Mouse (Mus musculus): ENCODE measurements at regions not wholly inside any gene's neighbourhood (a gene's known extent, or its start where the extent isn't known, plus 50 kb on each side); places are given as distances from the start of the nearest gene placed in this dataset.

DNA sequence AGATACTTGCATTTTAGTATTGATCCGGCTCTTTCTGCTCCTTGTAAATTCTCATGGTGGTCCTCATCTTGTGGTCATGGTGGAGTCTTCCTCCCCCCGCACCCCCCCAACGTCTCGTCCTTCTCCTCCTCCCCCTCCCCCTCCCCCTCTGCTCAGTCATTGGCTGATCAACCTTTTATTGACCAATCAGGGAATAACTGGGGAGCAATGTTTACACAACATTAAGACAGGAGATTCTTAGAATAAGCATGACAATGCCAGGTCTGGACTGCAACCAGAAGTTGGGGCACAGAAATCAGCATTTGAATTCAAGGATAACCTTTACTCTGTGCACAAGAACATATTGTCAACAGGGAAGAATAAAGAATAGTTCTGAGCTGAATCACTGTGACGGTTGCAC lies 89.4 kb upstream of the Arid2 start:
- Histone ChIP-seq H3K9ac (ENCODE audit: low read depth, low read length, severe bottlenecking) (no peak overlapping the region), H3K27me3 (ENCODE audit: control insufficient read depth, insufficient read depth, low read length) (no peaks in the 10 kb centered on the region), H3K4me3 (replicated peaks; ENCODE audit: low read length) (no peak overlapping the region), H3K4me1 (ENCODE audit: control insufficient read depth, insufficient read depth, low read length) (no peaks in the 10 kb centered on the region), H3K36me3 (ENCODE audit: control insufficient read depth, insufficient read depth, low read length) (no peaks in the 10 kb centered on the region), H3K9me3 (ENCODE audit: control insufficient read depth, low read length) (no peaks in the 10 kb centered on the region), H3K27ac (replicated peaks; ENCODE audit: low read depth, low read length) (no peak overlapping the region), H3K4me2 (replicated peaks; ENCODE audit: low read depth, low read length, severe bottlenecking) (no peak overlapping the region)
- DNase-seq (ENCODE audit: low spot score) = no peak
- 49% methylated on average over 5 of the region's 5 CpGs for WGBS
- no peak for TF ChIP-seq POLR2A (IDR thresholded peaks at IDR 0.05; ENCODE audit: borderline replicate concordance, extremely low read depth, insufficient read depth, insufficient read length)
- ATAC-seq (ENCODE audit: low FRiP score, low read depth) = no peak

DNA sequence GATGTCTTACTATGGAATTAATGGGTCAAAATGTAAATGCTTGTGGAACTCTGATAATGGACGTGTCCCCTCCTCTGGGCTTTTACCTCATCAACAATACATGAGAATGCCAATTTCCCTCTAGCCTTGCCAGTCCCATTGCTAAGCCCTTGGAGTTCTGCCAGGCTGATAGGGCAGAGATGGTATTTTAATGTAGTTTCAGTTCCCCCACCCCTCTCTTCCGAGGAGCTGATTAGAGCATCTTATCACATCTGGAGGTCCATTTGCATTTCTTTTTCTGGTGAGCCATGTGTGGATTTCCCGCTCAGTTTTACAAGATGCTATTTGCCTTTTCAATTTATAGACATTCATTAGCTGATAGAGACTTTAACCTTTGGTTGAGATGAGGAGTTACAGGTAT lies 86.0 kb upstream of the Arid2 start:
- ATAC-seq (ENCODE audit: low FRiP score, low read depth) = no peak
- Histone ChIP-seq H3K4me2 (replicated peaks; ENCODE audit: low read depth, low read length, severe bottlenecking) (no peak overlapping the region), H3K9me3 (ENCODE audit: control insufficient read depth, low read length) (no peaks in the 10 kb centered on the region), H3K9ac (ENCODE audit: low read depth, low read length, severe bottlenecking) (no peak overlapping the region), H3K4me1 (ENCODE audit: control insufficient read depth, insufficient read depth, low read length) (no peaks in the 10 kb centered on the region), H3K27me3 (ENCODE audit: control insufficient read depth, insufficient read depth, low read length) (no peaks in the 10 kb centered on the region), H3K27ac (replicated peaks; ENCODE audit: low read depth, low read length) (no peak overlapping the region), H3K36me3 (ENCODE audit: control insufficient read depth, insufficient read depth, low read length) (no peaks in the 10 kb centered on the region), H3K4me3 (replicated peaks; ENCODE audit: low read length) (no peak overlapping the region)
- no peak for TF ChIP-seq POLR2A (IDR thresholded peaks at IDR 0.05; ENCODE audit: borderline replicate concordance, extremely low read depth, insufficient read depth, insufficient read length)
- DNase-seq (ENCODE audit: low spot score) = no peak
- WGBS = 71% methylated on average over 3 of the region's 3 CpGs

DNA sequence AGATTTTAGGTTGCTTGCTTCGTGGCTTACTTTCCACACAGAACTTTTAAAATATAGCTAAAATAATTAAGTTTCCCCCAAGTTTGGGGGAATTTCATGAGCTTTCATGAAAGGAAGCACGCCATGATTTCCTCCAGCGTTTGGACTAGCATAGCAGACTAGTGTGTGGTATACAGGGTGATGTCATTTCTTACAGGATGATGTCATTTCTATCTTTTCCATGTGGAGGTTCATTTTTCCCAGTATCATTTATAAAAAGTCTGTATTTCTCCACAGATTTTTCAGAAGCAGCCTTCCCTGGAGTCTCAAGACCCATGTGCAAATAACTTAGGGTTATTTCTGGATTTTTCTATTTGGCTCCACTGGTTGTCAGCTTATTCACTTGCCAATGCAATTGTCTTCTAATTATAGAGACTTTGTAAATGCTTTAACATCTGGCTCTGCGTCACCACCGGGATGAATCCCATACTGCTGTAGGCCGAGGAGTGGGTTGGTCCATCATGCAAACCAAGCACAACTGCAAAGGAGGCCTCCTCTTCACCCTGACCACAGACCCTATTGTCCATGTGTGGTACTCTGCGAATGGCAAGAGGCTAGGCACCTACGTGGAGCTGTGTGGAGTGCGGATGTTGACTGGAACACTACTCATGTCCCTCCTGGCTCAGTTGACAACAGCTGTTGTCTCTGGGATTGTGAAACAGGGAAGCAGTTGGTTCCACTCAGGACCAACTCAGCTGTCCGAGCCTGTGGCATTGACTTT lies 85.4 kb upstream of the Arid2 start:
- 85% methylated on average over 10 of the region's 10 CpGs for WGBS
- H3K4me1 ChIP-seq (ENCODE audit: control insufficient read depth, insufficient read depth, low read length) = no peaks in the 10 kb centered on the region
- no peak for TF ChIP-seq POLR2A (IDR thresholded peaks at IDR 0.05; ENCODE audit: borderline replicate concordance, extremely low read depth, insufficient read depth, insufficient read length)
- H3K4me2 ChIP-seq (replicated peaks; ENCODE audit: low read depth, low read length, severe bottlenecking) = no peak overlapping the region
- H3K4me3 ChIP-seq (replicated peaks; ENCODE audit: low read length) = no peak overlapping the region
- H3K36me3 ChIP-seq (ENCODE audit: control insufficient read depth, insufficient read depth, low read length) = no peaks in the 10 kb centered on the region
- H3K9me3 ChIP-seq (ENCODE audit: control insufficient read depth, low read length) = no peaks in the 10 kb centered on the region
- H3K27ac ChIP-seq (replicated peaks; ENCODE audit: low read depth, low read length) = no peak overlapping the region
- no peak for ATAC-seq (ENCODE audit: low FRiP score, low read depth)
- DNase-seq (ENCODE audit: low spot score) = no peak
- H3K27me3 ChIP-seq (ENCODE audit: control insufficient read depth, insufficient read depth, low read length) = no peaks in the 10 kb centered on the region
- no peak overlapping the region for H3K9ac ChIP-seq (ENCODE audit: low read depth, low read length, severe bottlenecking)

DNA sequence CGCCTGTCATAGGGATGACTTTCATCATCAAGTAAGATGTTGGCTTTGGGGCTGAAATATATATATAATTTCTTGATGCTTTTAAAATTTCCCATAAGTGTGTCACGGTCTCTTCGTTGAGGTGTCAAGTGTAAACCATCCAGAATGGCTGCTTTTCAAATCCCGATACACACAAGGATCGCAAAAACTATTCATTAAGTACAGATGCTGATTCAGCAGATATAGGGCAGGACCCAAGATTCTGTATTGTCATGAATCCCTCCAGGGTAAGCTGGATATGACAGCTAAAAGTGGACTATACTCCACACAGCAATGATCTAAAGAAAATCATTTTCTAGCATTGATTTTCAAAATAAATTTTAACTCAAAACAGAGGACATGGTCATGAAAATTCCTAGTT lies 83.1 kb upstream of the Arid2 start:
- WGBS = 86% methylated on average over 5 of the region's 5 CpGs
- H3K9me3 ChIP-seq (ENCODE audit: control insufficient read depth, low read length) = no peaks in the 10 kb centered on the region
- ATAC-seq (ENCODE audit: low FRiP score, low read depth) = no peak
- no peak overlapping the region for H3K4me3 ChIP-seq (replicated peaks; ENCODE audit: low read length)
- no peak for DNase-seq (ENCODE audit: low spot score)
- H3K4me1 ChIP-seq (ENCODE audit: control insufficient read depth, insufficient read depth, low read length) = no peaks in the 10 kb centered on the region
- no peak overlapping the region for H3K27ac ChIP-seq (replicated peaks; ENCODE audit: low read depth, low read length)
- H3K27me3 ChIP-seq (ENCODE audit: control insufficient read depth, insufficient read depth, low read length) = no peaks in the 10 kb centered on the region
- H3K36me3 ChIP-seq (ENCODE audit: control insufficient read depth, insufficient read depth, low read length) = no peaks in the 10 kb centered on the region
- no peak for TF ChIP-seq POLR2A (IDR thresholded peaks at IDR 0.05; ENCODE audit: borderline replicate concordance, extremely low read depth, insufficient read depth, insufficient read length)
- no peak overlapping the region for H3K4me2 ChIP-seq (replicated peaks; ENCODE audit: low read depth, low read length, severe bottlenecking)
- no peak overlapping the region for H3K9ac ChIP-seq (ENCODE audit: low read depth, low read length, severe bottlenecking)

DNA sequence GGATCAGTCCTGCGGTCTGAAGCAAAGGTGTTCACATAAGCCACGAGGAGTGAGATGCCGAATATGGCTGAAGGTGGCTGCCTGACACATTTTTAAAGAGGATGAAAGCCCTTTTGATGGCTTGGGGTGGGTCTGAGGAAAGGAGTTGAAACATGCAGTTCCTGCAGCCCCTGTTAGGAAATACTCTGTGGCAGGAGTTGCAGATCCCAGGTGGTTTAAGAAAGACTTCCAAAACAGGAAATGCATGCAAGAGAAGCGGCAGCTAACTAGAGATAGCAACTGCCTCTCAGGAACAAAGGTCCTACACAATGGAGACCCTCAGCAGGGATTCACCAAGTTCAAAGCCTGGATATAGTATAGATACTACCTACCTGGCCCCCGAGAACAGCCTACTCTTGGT lies 82.7 kb upstream of the Arid2 start:
- Histone ChIP-seq H3K36me3 (ENCODE audit: control insufficient read depth, insufficient read depth, low read length) (no peaks in the 10 kb centered on the region), H3K4me3 (replicated peaks; ENCODE audit: low read length) (no peak overlapping the region), H3K9me3 (ENCODE audit: control insufficient read depth, low read length) (no peaks in the 10 kb centered on the region), H3K4me2 (replicated peaks; ENCODE audit: low read depth, low read length, severe bottlenecking) (no peak overlapping the region), H3K4me1 (ENCODE audit: control insufficient read depth, insufficient read depth, low read length) (no peaks in the 10 kb centered on the region), H3K27ac (replicated peaks; ENCODE audit: low read depth, low read length) (no peak overlapping the region), H3K9ac (ENCODE audit: low read depth, low read length, severe bottlenecking) (no peak overlapping the region), H3K27me3 (ENCODE audit: control insufficient read depth, insufficient read depth, low read length) (no peaks in the 10 kb centered on the region)
- WGBS = 80% methylated on average over 5 of the region's 5 CpGs
- no peak for ATAC-seq (ENCODE audit: low FRiP score, low read depth)
- TF ChIP-seq POLR2A (IDR thresholded peaks at IDR 0.05; ENCODE audit: borderline replicate concordance, extremely low read depth, insufficient read depth, insufficient read length) = no peak
- DNase-seq (ENCODE audit: low spot score) = no peak
